Mouse (Mus musculus): ENCODE measurements around the gene Olfr495.

The Olfr495 gene

DNA sequence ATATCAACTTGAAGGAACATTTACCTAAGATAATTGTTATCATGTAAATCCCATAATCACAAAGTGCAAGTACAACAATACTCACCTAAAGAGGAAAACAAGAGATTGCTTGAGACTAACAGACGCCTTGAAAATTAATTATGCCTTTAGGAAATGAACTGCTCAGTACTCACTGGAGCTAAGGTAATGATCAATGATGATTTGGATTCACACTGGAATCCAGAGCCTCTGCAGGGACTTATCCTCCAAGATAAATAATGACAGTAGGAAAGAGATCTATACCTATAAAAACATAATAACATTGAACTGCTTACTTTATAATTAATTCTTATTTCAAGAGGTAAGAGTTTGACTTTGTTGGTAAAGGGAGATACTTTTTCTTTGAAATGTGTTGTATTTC, at the start of gene Olfr495:
Gene Olfr495 (plus strand): TSS at position 301 of the 400 bp plus-strand sequence.
- DNase-seq (ENCODE audit: low spot score in 2 of 2): no peak

DNA sequence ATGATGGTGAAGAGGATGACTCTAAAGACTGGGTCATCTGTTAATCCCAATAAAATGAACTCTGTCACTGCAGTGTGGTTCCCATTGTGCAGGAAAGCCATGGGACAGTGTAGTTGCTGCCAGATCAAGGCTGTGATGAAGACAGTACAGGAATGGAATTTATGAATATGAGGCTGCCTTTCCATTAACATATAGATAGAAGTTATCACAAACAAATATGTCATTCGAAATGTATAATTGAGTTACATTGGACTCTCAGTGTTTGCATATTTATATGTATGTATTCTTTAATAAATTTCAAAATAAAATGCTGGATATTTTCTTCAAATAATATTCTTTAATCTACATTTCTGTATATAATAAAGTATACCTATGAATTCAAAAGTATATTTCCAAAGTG, 46.1 kb upstream of the Olfr495 start, which contains the start of gene Olfr493:
Gene Olfr493 (minus strand): TSS at position 101 of the 400 bp plus-strand sequence.
- DNase-seq (ENCODE audit: low spot score in 2 of 2): no peak

- no peak for DNase-seq (ENCODE audit: low spot score in 2 of 2)
Measured at GRCm38 (mm10) chr7:108365035-108365434, 27.9 kb upstream of the Olfr495 start, which contains the start of gene Olfr494. TSS of gene Olfr494 (plus strand) at chr7:108365335.

- DNase-seq (ENCODE audit: low spot score in 2 of 2): no peak
Measured at GRCm38 (mm10) chr7:108420121-108420520, 27.2 kb downstream of the Olfr495 start, which contains the start of gene Olfr497. TSS of gene Olfr497 (plus strand) at chr7:108420421.

Measured in thymus, postnatal 10 days (tissue).